ENCODE assay signal across 20 mouse cellular contexts in the genomic region with DNA sequence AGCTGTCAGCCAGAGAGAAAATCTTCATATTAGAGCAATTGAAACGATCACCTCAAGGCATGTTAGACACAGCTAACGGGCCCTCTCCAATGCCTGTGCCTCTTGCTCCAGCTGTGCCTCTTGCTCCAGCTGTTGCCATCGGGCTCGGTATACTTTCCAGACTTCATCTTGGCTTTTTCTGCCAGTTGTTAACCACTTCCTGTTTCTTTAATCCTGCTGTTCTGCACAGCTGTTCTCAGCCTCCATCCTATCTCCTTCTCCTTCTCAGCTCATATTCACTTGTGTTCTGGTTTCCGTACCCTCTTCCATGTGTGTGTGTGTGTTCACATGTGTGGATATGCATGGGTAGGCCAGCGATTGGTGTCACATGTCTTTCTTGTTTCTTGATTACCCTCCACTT. TPM values are rescaled to one million over a fixed set of nuclear protein-coding genes. Genes with fewer than 3 reads are reported as not detected.
DNase-seq lines count a peak whose midpoint lies in the region; ATAC-seq lines count a peak whose summit lies in the region.
"Had no signal": no experiment of that assay in that cellular context is flagged by ENCODE, and none has a peak within 500 bp of the region (broad histone marks: within the 10 kb centered on the region; RNA-seq: fewer than 3 reads in every experiment).

No protein-coding gene starts in this region.

- H3K36me3 ChIP-seq in intestine, embryonic 16.5 days (ENCODE audit: control insufficient read depth, insufficient read depth, low read length): no peaks in the 10 kb centered on the region
- no peaks in the 10 kb centered on the region for H3K36me3 ChIP-seq in intestine, embryonic 15.5 days
- H3K36me3 ChIP-seq in limb, embryonic 13.5 days: no peaks in the 10 kb centered on the region
- no peaks in the 10 kb centered on the region for H3K36me3 ChIP-seq in forebrain, embryonic 12.5 days (replicated peaks)
- H3K36me3 ChIP-seq: hindbrain, embryonic 12.5 days had no signal

- H3K9me3 ChIP-seq in intestine, embryonic 16.5 days (ENCODE audit: control insufficient read depth, low read length): no peaks in the 10 kb centered on the region
- no peaks in the 10 kb centered on the region for H3K9me3 ChIP-seq in intestine, embryonic 15.5 days
- no peaks in the 10 kb centered on the region for H3K9me3 ChIP-seq in limb, embryonic 13.5 days
- H3K9me3 ChIP-seq in forebrain, embryonic 12.5 days: no peaks in the 10 kb centered on the region
- H3K9me3 ChIP-seq: hindbrain, embryonic 12.5 days had no signal

- DNase-seq in thymus, postnatal 4 days: peak; percentile 9
- no peak for DNase-seq in thymus, adult 18-20 months
- no peak for DNase-seq in adrenal gland, postnatal 14 days
- DNase-seq in spleen, postnatal 4 days (ENCODE audit: low spot score in 2 of 2): no peak
- DNase-seq: cerebellum, postnatal 25 days; gastrocnemius, postnatal 14 days; kidney, adult 11 months; liver; right cerebral cortex, adult 18-20 months; thymus, postnatal 14 days had no signal

- H3K9ac ChIP-seq in intestine, embryonic 16.5 days (ENCODE audit: low read depth, low read length): no peak overlapping the region
- no peak overlapping the region for H3K9ac ChIP-seq in intestine, embryonic 15.5 days
- no peak overlapping the region for H3K9ac ChIP-seq in limb, embryonic 13.5 days
- no peak overlapping the region for H3K9ac ChIP-seq in forebrain, embryonic 12.5 days
- H3K9ac ChIP-seq: hindbrain, embryonic 12.5 days had no signal

- H3K4me1 ChIP-seq in intestine, embryonic 16.5 days (ENCODE audit: control insufficient read depth, insufficient read depth, low read length): peaks cover 4% of the 10 kb centered on the region; the same call in 1 of the 2 replicates
- H3K4me1 ChIP-seq in intestine, embryonic 15.5 days (replicated peaks): no peaks in the 10 kb centered on the region
- peaks cover 20% of the 10 kb centered on the region for H3K4me1 ChIP-seq in limb, embryonic 13.5 days
- no peaks in the 10 kb centered on the region for H3K4me1 ChIP-seq in forebrain, embryonic 12.5 days
- H3K4me1 ChIP-seq: hindbrain, embryonic 12.5 days had no signal

- WGBS in intestine, embryonic 16.5 days: 60% methylated on average over 6 of the region's 6 CpGs
- 56% methylated on average over 6 of the region's 6 CpGs for WGBS in intestine, embryonic 15.5 days
- WGBS in limb, embryonic 13.5 days: 28% methylated on average over 6 of the region's 6 CpGs
- 90% methylated on average over 6 of the region's 6 CpGs for WGBS in forebrain, embryonic 12.5 days

- no peaks in the 10 kb centered on the region for H3K27me3 ChIP-seq in intestine, embryonic 16.5 days (replicated peaks; ENCODE audit: control insufficient read depth, insufficient read depth, low read length)
- H3K27me3 ChIP-seq in intestine, embryonic 15.5 days (replicated peaks): no peaks in the 10 kb centered on the region
- H3K27me3 ChIP-seq in limb, embryonic 13.5 days: no peaks in the 10 kb centered on the region
- no peaks in the 10 kb centered on the region for H3K27me3 ChIP-seq in forebrain, embryonic 12.5 days
- H3K27me3 ChIP-seq: hindbrain, embryonic 12.5 days had no signal

- H3K4me2 ChIP-seq in intestine, embryonic 16.5 days (ENCODE audit: low read depth, low read length): no peak overlapping the region
- no peak overlapping the region for H3K4me2 ChIP-seq in intestine, embryonic 15.5 days (replicated peaks)
- no peak overlapping the region for H3K4me2 ChIP-seq in limb, embryonic 13.5 days (replicated peaks)
- no peak overlapping the region for H3K4me2 ChIP-seq in forebrain, embryonic 12.5 days
- H3K4me2 ChIP-seq: hindbrain, embryonic 12.5 days had no signal

- peak; percentile 26; the same call in 1 of the 2 replicates for ATAC-seq in intestine, embryonic 16.5 days
- ATAC-seq in intestine, embryonic 15.5 days: no peak
- ATAC-seq in limb, embryonic 13.5 days (ENCODE audit: low FRiP score, low read depth): peak; percentile 57; the same call in 1 of the 2 replicates
- no peak for ATAC-seq in forebrain, embryonic 12.5 days (ENCODE audit: low FRiP score)

- H3K27ac ChIP-seq in intestine, embryonic 16.5 days (ENCODE audit: low read length): no peak overlapping the region
- no peak overlapping the region for H3K27ac ChIP-seq in intestine, embryonic 15.5 days
- no peak overlapping the region for H3K27ac ChIP-seq in limb, embryonic 13.5 days
- no peak overlapping the region for H3K27ac ChIP-seq in forebrain, embryonic 12.5 days
- H3K27ac ChIP-seq: hindbrain, embryonic 12.5 days had no signal

- H3K4me3 ChIP-seq in intestine, embryonic 16.5 days (ENCODE audit: low read length): no peak overlapping the region
- H3K4me3 ChIP-seq in intestine, embryonic 15.5 days (replicated peaks): no peak overlapping the region
- no peak overlapping the region for H3K4me3 ChIP-seq in limb, embryonic 13.5 days
- no peak overlapping the region for H3K4me3 ChIP-seq in forebrain, embryonic 12.5 days (replicated peaks)
- H3K4me3 ChIP-seq: hindbrain, embryonic 12.5 days had no signal

RNA-seq across cellular contexts. Expression of a gene that starts 41.4 kb away (rescaled TPM):
- 10.8 and 12.1 TPM in 2 replicates for polyA plus RNA-seq in intestine, embryonic 16.5 days (2015; fragmentation: Nextera tagmentation; extraction: Ambion mirVana)
- polyA plus RNA-seq in intestine, embryonic 15.5 days (2015; fragmentation: Nextera tagmentation; extraction: Ambion mirVana): 12.2 and 12.7 TPM in 2 replicates
- 6.8 TPM in 2 replicates for polyA plus RNA-seq in limb, embryonic 13.5 days (2015; fragmentation: Nextera tagmentation; extraction: Ambion mirVana)
- total RNA-seq in adrenal gland, postnatal 14 days (2021): 4.0 and 4.1 TPM in 2 replicates
- 2.2 and 2.7 TPM in 2 replicates for polyA plus RNA-seq in forebrain, embryonic 12.5 days (2016; fragmentation: Nextera tagmentation; extraction: Ambion mirVana)

RNA-seq across cellular contexts. Expression of a gene that starts 42.4 kb away (rescaled TPM):
- not detected in 2 replicates for polyA plus RNA-seq in intestine, embryonic 16.5 days (2015; fragmentation: Nextera tagmentation; extraction: Ambion mirVana)
- not detected in 2 replicates for polyA plus RNA-seq in intestine, embryonic 15.5 days (2015; fragmentation: Nextera tagmentation; extraction: Ambion mirVana)
- not detected in 2 replicates for polyA plus RNA-seq in limb, embryonic 13.5 days (2015; fragmentation: Nextera tagmentation; extraction: Ambion mirVana)
- not detected in 2 replicates for total RNA-seq in adrenal gland, postnatal 14 days (2021)
- not detected in 2 replicates for polyA plus RNA-seq in forebrain, embryonic 12.5 days (2016; fragmentation: Nextera tagmentation; extraction: Ambion mirVana)
- total RNA-seq: adrenal gland, postnatal 4 days; gastrocnemius, postnatal 14 days; left cerebral cortex, adult 18-20 months; neutrophil, adult 5-6 weeks had no signal
- polyA plus RNA-seq: heart, embryonic 14.5 days; hindbrain, embryonic 12.5 days; large intestine, adult 2 months had no signal

Comparison
In these comparisons a context has a peak if more than half of its experiments do, and no peak if none do; other contexts are left out.
1. ATAC-seq: peak in intestine, embryonic 16.5 days (single experiment) and limb, embryonic 13.5 days (single experiment); none in intestine, embryonic 15.5 days (single experiment) and forebrain, embryonic 12.5 days (single experiment).